Mouse (Mus musculus) urinary bladder, postnatal 14 days (tissue): Measurements from ENCODE around the gene Gm20388.

Experiments
- DNase-seq: peaks from one replicate; pipeline ENCODE4 v3.0.0; 2021; ENCODE audit warnings: low spot score

Gene Gm20388

DNA sequence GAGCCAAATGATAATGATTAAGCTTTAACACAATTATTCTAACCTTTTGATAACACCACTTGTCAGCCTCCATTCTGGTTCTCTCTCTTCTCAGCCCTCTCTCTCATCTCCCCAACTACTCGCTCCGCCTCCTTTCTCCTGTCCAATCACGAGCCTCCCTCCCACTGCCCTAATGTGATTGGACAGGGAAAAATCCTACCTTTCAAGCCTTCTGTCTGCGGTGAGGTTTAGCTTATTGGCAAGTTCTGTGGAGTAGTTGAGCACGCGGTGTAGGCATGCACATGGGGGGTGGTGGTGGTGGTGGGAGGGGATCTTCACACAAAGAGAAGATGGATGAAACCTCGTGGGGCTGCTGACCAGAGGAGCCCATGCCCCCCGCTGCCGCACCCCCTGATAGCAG is 102.3 kb downstream of the Gm20388 start:
- no peak for DNase-seq

- no peak for DNase-seq
Measured at GRCm38 (mm10) chr8:120014267-120015023, 103.8 kb downstream of the Gm20388 start.

GRCm38 (mm10) chr8:120015916-120016315 is 105.3 kb downstream of the Gm20388 start:
- no peak for DNase-seq

DNA sequence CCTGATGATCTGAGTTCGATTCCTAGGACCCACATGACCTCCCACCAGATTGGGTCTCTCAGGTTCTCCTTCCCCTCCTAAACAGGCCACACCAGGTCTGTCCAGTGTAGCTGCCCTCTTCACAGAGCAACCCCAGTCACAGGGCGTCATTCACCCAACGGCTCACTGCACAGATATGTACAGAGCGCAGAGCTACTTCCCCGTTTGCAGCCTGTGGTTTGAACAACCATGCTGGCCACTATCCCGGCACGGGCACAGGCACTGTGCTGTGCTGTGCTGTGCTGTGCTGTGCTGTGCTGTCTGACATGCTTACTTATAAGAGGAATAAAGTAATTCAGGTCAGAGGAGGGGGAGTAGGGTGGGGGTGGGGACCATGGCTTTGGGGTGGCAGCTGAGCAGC is 105.8 kb downstream of the Gm20388 start:
- no peak for DNase-seq

- no peak for DNase-seq
Measured at GRCm38 (mm10) chr8:120017349-120017748, 106.7 kb downstream of the Gm20388 start.

- no peak for DNase-seq
Measured at GRCm38 (mm10) chr8:120017786-120018185, 107.1 kb downstream of the Gm20388 start.

GRCm38 (mm10) chr8:120018379-120018778 is 107.7 kb downstream of the Gm20388 start:
- no peak for DNase-seq

GRCm38 (mm10) chr8:120019297-120019696 is 108.7 kb downstream of the Gm20388 start:
- no peak for DNase-seq

- no peak for DNase-seq
Measured at GRCm38 (mm10) chr8:120020298-120020697, 109.7 kb downstream of the Gm20388 start.

DNA sequence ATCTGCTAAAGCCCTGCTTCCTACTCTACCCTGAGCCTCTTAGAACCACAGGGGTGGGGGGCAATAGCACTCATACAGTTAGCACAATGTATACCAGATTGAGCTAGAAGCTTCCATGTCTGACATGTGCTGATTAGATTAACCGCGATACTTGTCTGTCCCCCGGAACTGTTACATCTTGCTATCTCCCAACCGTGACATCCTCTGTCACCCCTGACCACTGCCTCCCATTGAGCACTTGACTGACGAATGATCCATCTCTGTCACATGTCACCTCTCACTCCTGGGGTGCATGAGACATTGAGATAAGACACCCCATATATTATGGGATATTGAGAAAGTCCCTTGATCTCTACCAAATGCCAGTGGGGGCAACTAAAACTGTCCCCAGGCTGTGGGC is 115.6 kb downstream of the Gm20388 start:
- DNase-seq: no peak

DNA sequence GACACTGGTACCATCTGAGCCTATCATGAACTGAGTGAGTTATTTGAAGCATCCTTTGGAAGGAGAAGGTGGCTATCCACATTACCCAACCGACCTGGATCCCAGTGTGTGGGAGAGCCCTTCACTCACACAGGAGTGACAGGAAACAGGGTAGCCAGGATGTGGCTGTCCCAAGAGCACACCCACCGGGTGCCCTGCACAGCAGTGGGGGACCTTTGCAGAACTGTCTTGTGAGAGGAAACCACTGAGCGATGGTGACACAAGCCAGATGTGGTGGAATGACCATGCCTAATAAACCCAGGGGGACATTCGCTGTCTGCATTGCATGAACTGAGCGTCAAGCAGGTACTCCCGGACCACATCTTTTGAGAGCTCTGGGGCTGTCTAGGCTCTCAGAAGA is 116.3 kb downstream of the Gm20388 start:
- DNase-seq: no peak

GRCm38 (mm10) chr8:120030447-120030846 is 119.8 kb downstream of the Gm20388 start:
- DNase-seq: no peak

GRCm38 (mm10) chr8:120032549-120033208 is 122.0 kb downstream of the Gm20388 start:
- DNase-seq: no peak

- no peak for DNase-seq
Measured at GRCm38 (mm10) chr8:120034471-120034870, 123.8 kb downstream of the Gm20388 start.

- peak; percentile 24 for DNase-seq
Measured at GRCm38 (mm10) chr8:120036111-120036510, 125.5 kb downstream of the Gm20388 start.

GRCm38 (mm10) chr8:120036578-120036977 is 125.9 kb downstream of the Gm20388 start:
- DNase-seq: no peak

DNA sequence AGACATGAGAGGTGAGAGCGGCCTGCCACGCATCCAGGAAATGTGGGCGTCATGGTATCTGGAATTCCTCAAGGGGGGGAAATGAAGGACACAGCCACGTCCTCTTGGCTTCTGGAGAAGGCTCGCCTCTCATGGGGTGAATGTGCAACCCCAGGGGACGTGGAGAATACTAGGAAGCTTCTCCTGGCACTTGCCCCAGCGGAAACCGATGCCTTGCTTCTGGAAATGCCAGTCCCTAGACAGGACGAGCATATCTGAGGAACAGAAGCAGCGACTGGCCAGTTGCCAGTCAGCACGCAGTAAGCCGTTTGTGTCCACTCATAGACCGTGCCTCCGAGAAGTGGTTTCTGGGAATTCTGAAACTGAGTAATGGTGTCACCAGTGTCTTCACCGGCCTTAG is 126.6 kb downstream of the Gm20388 start:
- no peak for DNase-seq

DNA sequence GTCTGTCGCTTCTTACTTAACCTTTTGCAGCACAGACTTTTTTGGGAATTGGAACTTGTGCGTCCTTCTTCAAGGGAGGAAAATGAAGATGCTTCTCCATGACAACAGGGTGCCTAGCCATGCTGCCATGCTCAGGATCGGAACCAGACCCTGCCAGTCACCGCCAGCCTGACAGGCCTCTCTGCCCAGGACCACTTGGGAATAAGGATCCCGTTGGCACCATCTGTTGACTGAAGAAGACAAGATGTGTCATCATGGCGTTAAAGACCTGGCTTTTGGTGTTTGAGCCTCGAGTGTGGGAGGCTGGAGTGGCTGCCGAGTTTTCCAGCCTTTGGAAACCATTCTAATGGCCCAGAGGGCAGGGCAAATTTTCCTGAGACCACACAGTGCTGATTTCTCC is 127.0 kb downstream of the Gm20388 start:
- DNase-seq: no peak

- no peak for DNase-seq
Measured at GRCm38 (mm10) chr8:120038741-120039140, 128.1 kb downstream of the Gm20388 start.

DNA sequence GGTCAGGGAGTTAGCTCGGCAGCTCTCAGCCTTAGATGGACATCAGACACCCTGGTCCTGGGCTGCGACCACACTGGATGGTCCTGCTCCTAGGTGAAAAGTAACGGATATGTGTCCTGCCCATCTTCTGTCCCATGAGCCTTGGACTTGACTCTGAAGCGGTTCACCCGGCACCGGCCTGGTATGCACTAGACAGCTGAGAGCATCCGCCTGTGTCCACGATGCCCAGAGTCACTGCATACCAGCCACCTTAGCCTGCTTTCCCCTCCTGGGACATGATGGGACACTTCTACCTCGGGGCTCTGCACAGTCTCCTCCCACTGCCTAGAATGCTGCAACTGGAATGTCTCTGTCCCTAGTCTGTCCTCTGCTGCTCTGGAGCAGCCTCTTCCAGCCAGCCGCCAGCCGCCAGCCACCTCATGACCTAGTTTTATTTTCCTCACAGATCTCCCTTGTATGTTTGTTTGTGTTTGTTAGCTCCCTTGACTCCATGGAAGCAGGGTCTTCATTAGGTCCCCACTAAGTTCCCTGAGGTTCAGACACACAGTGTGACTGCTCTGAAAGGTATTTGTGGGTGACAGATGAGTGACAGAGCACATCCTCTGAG is 128.8 kb downstream of the Gm20388 start:
- no peak for DNase-seq

DNA sequence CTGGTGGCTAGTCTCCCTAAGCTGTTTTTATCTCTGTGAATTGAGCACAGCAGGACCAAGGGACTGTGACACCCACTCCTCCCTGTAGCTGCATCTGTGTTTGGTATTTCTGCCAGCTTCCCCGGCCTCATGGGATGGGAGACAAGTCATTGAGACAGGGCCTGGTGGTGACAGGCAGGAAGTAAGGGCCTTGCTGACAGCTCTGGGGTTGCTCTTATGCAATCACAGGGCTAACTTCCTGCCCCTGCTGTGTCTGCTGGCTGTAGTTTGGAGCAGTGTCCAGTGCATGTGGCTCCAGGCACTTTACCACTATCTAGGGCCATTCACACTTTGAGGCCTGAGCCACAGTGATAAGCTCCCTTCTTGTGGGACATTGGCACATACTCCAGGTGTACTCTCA is 130.2 kb downstream of the Gm20388 start:
- peak; percentile 15 for DNase-seq

DNA sequence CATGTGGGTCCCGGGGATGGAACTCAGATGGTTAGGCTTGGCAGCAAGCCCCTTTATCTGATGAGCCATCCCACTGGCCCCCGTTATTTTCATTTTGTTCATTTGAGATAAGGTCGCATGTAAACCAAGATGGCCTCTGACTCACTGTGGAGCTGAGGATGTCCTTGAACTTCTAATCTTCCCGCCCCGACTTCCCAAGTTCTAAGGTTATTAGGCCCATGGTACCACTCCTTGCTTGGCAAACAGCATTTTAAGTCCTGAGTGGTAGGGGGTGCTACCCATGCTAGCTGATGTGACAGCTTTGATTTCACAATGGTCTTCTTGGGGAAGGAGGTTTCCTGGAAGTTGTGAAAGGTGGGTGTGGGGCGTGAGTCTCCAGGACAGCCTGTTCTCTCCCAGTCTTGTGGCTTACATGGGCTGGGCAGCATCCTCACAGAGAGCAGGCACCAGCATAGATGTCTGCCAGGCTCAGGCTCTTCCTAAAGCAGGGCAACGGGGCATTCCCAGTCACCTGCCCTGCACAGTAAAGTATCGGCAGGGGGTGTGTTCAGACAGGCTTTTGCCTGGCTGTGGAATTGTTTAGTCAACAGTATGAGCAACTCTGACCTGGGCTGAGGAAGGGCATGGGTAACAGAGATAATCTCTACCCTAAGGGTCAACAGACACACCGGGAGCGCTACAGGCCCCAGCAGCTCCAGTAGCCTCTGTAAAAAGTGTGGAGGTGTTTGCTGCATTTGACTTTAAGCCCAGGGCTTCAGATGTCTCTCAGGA is 132.1 kb downstream of the Gm20388 start:
- DNase-seq: peak; percentile 20

- no peak for DNase-seq
Measured at GRCm38 (mm10) chr8:120044907-120045306, 134.3 kb downstream of the Gm20388 start.
